Mouse (Mus musculus): ENCODE data around the gene Dtx2.

The Dtx2 gene

GRCm38 (mm10) chr5:135975893-135976668 lies 18.5 kb upstream of the Dtx2 start:
- peak; percentile 71 for DNase-seq

DNA sequence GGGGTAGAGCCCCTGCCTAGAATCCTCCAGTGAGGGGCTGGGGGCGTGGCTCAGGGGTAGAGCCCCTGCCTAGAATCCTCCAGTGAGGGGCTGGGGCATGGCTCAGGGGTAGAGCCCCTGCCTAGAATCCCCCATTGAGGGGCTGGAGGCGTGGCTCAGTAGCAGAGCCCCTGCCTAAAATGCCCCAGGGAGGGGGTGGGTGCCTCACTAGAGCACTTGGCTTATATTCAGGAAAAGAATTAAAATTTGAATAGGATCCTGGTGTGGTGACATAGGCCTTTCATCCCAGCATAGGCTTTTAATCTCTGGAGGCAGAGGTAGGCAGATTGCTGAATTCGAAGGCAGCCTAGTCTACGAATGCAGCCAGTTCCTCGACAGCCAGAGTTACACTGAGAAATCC lies 15.2 kb upstream of the Dtx2 start:
- DNase-seq, result no peak

DNA sequence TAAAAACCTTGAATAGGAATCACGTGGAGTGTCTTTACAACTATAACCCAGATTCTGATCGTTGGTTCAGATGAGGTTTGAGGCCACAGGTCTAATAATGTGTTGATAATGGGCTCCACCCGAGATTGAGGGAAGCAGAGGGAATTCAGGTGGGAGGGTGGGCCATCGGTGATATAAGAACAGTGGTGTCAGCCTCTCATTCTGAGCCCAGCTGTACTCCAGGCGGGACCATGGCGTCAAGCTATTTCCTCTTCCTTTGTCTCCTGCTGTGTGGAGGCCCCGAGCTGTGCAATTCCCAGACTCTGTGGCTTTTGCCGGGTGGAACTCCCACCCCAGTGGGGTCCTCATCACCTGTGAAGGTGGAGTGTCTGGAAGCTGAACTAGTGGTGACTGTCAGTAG lies 14.7 kb upstream of the Dtx2 start, which contains the start of gene Zp3:
Zp3 (plus strand) TSS at position 196 of the 400 bp plus-strand sequence.
- no peak for DNase-seq

GRCm38 (mm10) chr5:135982398-135982797 lies 12.2 kb upstream of the Dtx2 start:
- peak; percentile 97 for DNase-seq

GRCm38 (mm10) chr5:135984546-135985044 lies 10.0 kb upstream of the Dtx2 start:
- no peak for DNase-seq

GRCm38 (mm10) chr5:135987248-135987647 lies 7.4 kb upstream of the Dtx2 start:
- DNase-seq, result peak; percentile 75

DNA sequence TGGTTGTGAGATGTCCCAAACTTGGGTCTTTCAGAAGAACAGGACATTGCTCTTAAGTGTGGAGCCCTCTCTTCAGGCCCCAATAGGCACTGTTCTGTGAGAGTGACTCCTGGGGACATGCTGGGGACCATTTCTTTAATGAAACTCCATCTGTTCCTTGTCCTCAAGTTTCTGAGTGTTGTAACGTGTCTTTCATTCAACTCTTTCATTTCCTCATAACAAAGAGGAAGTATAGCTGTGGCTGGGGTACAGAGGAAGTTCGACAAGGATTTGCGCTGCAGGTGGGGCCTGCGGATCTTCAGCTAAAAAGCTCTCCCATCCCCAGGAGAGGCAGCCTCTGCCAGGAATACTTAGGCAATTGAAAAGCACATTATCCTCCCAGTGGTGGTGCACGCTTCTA lies 4.0 kb upstream of the Dtx2 start:
- DNase-seq, result peak; percentile 96

GRCm38 (mm10) chr5:135993381-135993965 lies 1.1 kb upstream of the Dtx2 start:
- DNase-seq, result peak; percentile 91

DNA sequence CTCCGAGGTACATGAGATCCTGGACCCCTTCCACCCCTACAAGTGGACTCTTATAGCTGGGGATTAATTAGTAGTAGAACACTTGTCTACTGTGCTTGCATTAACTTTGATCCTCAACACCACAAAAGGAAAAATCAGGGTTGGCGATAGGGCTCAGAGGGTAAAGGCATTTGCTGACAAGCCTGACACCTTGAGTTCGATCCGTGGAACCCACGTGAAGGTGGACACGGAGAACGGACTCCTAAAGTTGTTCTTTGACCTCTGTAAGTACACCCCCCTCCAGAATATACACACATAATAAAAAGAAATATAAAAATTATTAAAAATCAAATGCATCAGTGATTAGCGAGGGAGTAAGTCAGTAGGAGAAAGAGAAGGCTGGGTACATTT lies 270 bp upstream of the Dtx2 start:
- no peak for DNase-seq

DNA sequence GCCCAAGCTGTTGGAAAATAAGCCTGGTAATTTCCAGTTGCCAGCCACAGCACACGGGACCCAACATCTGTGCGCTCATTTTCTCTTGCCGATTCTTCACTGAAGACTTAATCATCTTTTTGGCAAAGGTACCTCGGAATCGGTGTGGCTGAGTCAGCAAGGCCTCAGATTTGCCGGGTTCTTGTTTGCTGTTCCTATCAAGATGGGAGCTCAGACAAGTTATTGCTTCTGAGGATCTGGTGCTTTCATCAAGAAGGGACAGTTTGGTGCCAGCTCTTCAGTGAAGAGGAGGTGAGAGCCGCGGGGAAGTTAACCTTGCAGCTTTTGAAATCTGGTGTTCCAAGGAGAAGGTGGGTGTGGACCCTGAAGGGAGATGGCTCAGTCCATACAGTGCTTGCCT lies 1.6 kb downstream of the Dtx2 start:
- DNase-seq, result peak; percentile 78

- DNase-seq, result no peak
Measured at GRCm38 (mm10) chr5:136001222-136001621, 6.6 kb downstream of the Dtx2 start.

- DNase-seq, result peak; percentile 71
Measured at GRCm38 (mm10) chr5:136002325-136002724, 7.7 kb downstream of the Dtx2 start.

DNA sequence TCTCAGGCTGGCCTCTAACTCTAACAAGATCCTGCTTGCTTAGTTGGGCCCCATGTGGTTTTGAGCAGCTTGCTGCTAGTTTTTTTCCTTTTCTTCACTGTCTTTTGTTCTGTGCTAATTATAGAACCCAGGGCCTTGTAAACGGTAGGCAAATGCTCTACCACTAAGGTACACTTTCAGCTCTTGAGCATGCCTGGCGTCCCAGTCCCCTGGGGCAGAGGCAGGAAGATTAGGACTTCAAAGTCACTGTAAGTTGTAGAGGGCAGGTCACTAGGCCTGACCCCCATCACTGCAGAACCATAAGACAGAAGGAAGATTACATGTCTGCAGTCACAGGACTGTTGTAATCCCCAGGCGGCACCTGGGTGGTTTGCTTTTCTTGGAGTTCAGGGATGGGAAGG lies 8.2 kb downstream of the Dtx2 start:
- DNase-seq, result no peak

- no peak for DNase-seq
Measured at GRCm38 (mm10) chr5:136004537-136004936, 9.9 kb downstream of the Dtx2 start.

DNA sequence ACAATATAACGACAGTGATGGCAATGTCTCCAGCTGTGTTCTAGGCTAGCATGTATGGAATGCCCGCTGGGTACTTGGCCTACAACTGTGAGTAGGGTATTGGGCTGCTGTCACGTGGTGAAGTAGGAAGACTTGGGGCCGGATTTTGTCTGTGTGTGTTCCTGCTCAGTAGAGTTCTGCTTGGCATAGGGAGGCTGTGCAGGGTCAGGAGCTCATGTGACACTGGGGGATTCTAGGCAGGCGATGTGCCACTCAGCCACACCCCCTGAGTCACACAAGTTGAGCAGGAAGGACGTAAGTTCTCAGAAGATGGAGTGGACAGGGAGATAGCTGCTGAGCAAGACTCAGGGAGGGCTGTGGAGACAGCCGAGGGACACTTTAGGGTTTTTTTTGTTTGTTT lies 13.1 kb downstream of the Dtx2 start:
- peak; percentile 94 for DNase-seq

- DNase-seq, result peak; percentile 93
Measured at GRCm38 (mm10) chr5:136014877-136015276, 20.3 kb downstream of the Dtx2 start.

DNA sequence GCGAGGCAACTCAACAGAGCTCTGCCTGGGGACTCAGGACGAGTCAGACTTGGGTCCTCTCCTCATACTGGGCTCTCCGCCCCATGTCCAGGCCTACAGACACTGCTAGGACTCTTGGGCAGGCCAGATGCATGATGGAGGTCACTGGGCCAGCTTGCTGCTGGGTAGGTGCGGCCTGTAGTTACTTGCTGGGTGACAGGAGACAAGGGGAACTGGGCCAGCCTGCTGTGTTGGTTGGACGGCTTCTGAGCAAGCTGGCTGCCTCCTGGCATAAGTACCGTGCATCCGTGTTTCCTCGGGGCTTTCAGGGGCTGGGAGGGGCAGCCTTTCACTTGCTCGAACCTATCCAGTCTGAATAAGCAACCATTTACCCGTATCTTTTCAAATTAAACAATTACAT lies 21.0 kb downstream of the Dtx2 start:
- peak; percentile 92 for DNase-seq

GRCm38 (mm10) chr5:136016014-136016876 lies 21.6 kb downstream of the Dtx2 start:
- peak; percentile 92 for DNase-seq

DNA sequence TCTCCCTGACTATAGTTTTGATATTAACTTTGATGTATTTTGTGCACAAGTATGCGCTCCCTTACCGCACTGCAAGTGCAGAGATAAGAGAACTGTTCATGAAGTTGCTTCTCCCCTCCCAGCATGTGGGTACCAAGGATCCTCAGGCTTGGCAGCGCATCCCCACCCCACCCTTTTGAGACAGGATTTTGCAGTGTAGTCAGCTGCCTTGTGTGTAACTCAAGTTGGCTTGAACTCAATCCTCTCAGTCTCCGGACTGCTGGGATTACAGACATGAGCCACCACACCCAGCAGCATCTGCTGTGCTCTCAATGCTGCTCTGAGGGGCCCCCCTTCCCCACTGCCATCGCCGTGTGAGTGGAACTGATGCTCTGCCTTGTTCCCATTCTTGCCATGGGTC lies 22.7 kb downstream of the Dtx2 start:
- DNase-seq, result peak; percentile 95

DNA sequence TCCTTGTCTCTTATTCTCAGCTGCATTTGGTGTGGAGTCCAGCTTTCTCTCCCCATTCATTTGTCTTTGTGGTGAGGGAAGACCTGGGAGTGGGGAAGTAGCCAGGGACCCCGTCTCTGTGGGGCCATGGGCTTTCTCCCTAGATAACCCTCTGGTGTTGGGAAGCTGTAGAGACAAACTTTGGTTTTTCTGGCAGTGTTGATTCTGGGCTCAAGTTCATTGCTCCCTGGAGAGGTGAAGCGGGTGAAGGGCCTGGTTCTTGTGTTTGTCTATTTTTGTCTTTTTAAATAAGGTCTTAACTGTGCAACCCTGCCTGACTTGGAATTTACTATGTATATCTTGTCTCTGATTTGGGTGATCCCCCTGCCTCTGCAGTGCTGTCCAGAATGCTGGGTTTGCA lies 24.1 kb downstream of the Dtx2 start:
- DNase-seq, result no peak

GRCm38 (mm10) chr5:136019907-136020306 lies 25.3 kb downstream of the Dtx2 start:
- peak; percentile 93 for DNase-seq

- DNase-seq, result peak; percentile 89
Measured at GRCm38 (mm10) chr5:136025712-136026111, 31.1 kb downstream of the Dtx2 start.

DNA sequence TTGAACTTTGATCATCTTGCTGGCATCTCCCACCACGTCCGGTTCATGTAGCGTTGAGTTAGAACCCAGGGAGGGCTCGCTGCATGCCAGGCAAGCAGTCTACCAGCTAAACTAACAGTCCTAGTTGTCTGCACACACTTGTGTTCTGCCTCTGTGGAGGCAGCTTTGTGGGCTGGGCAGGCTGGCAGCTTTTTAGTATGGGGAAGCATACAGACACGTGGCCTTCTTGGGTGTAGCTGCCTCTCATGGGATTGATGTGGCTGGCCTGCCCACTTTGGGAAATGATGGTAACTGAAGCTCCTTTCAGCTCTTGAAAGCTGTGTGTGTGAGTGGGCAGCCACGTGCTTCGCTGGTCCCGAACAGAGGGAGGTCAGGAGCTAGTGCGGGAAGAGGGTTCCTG lies 32.3 kb downstream of the Dtx2 start:
- no peak for DNase-seq
